Mouse (Mus musculus): ENCODE data around the gene Ptp4a2.
"Not testable (repeated sequence)": the region's sequence is repeated elsewhere in the genome, so short reads cannot be mapped to it uniquely, and the experiment has no call there.

Ptp4a2 gene

DNA sequence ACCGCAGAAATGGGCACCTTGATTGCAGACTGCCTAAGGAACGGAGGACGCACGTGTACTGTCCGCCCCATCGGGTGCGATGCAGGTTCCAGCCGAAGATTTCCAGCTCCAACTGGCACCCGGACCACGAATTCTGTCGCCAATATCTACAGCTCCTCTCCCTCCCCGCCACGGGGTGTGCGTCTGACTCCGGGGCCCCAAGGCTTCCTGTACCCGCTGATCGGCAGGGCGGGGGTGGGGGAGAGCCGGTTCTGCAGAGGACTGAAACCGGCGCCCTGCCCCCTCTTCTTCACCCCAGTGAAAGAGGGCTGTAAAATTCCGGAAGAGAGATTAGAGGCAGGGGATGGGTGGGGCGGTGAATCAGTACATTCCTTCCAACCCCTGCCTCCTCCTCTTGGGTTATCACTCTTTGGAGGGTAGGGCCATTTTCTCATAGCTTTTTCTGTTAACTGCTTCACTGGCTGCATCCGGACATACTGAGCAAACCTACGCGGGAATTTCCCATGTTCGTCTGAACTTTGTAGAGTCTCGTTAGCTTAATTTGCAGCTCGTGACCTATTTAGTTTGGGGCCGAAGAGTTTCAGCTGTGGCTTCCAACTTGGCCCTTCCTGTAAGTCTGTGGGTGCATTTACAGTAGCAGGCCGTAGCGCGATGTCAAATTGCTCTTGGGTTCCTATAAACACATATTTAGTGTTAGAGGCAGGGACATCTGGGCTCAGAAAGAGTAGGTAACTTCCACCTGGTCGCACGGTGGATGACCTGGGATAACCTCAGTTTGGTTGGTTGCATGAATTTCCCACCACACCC is at the start of gene Ptp4a2:
Gene Ptp4a2, plus strand, starts transcription at position 422 of the 807 bp plus-strand sequence.
- DNase-seq (ENCODE audit: low spot score in 2 of 2), result no peak

GRCm38 (mm10) chr4:129761606-129762005 is 49.4 kb upstream of the Ptp4a2 start:
- no peak for DNase-seq (ENCODE audit: low spot score in 2 of 2)

DNA sequence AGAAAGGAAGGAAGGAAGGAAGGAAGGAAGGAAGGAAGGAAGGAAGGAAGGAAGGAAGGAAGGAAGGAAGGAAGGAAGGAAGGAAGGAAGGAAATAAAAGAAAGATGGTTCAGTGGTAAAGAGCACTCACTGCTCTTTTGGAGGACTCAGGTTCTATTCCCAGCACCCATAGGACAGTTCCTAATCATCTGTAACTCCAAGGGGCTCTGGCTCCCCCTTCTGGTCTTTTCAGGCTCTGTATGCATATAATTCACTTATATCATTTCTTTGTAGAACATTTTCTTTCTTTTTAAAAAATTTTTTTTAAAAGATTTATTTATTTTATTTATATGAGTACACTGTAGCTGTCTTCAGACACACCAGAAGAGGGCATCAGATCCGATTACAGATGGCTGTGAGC is 48.5 kb upstream of the Ptp4a2 start:
- DNase-seq (ENCODE audit: low spot score in 2 of 2), result not testable (repeated sequence)

- DNase-seq (ENCODE audit: low spot score in 2 of 2), result no peak
Observed at GRCm38 (mm10) chr4:129765351-129765750, 45.7 kb upstream of the Ptp4a2 start.

- DNase-seq (ENCODE audit: low spot score in 2 of 2), result no peak
Observed at GRCm38 (mm10) chr4:129767782-129768181, 43.2 kb upstream of the Ptp4a2 start.

GRCm38 (mm10) chr4:129768742-129769141 is 42.3 kb upstream of the Ptp4a2 start:
- not testable (repeated sequence) for DNase-seq (ENCODE audit: low spot score in 2 of 2)

- DNase-seq (ENCODE audit: low spot score in 2 of 2), result no peak
Observed at GRCm38 (mm10) chr4:129770600-129770999, 40.4 kb upstream of the Ptp4a2 start.

- no peak for DNase-seq (ENCODE audit: low spot score in 2 of 2)
Observed at GRCm38 (mm10) chr4:129771314-129771671, 39.7 kb upstream of the Ptp4a2 start.

GRCm38 (mm10) chr4:129771672-129772521 is 39.1 kb upstream of the Ptp4a2 start:
- no peak for DNase-seq (ENCODE audit: low spot score in 2 of 2)

DNA sequence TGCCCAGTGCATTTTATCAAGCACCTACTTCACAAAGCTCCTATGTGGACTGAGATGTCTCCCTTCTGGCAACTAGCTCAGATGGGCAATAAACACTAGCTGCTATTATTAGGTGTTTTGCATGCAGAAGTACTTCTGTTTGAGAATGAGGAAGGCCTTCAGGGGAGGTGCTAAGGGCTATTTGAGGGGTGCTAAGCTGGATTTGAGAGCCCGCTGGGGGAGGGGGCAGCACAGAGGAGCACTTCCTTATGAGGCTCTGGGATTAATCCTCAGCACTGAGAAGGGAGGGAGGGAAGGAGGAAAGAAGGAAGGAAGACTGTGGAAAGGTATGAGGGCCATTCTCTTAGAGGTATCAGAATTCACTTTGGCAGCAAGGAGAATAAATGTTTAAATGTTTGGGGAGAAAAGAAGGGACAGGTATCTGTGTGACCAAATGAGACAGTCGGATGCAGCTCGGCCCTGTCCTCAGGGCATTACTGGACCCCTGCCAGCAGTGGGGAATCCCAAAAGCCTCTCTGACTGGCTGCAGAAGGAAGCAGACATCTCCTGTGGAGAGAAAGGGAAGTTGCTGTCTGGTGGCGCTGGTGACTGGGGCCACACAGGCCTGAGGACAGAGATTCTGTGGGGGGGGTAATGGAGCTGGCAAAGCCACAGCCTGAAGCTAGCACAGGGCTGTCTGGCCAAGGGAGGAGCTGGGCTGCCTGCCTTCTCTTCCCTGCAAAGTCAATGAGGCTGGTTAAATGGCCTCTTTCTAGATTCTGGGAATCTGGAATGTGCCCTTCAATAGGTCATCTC is 28.9 kb upstream of the Ptp4a2 start:
- peak in 1 of 2 experiments; percentile 32 for DNase-seq (ENCODE audit: low spot score in 2 of 2)

- no peak for DNase-seq (ENCODE audit: low spot score in 2 of 2)
Observed at GRCm38 (mm10) chr4:129782857-129783331, 28.1 kb upstream of the Ptp4a2 start.

DNA sequence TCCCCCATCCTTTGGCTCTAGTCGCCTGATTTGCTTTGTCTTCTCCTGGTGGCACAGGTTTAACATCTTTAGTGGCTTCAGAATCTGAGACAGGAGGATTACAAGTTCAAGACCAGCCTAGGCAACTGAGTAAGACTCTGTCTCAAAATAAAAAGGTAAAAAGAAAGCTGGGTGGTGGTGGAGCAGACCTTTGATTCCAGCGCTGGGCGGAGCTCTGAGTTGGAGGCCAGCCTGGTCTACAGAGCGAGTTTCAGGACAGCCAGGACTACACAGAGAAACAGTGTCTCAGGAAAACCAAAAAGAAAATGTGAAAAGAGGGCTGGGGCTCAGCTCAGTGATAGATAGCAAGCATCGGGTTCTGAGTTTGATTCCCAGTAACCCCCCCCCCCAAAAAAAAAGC is 27.5 kb upstream of the Ptp4a2 start:
- DNase-seq (ENCODE audit: low spot score in 2 of 2), result no peak

- peak in 1 of 2 experiments; percentile 64 for DNase-seq (ENCODE audit: low spot score in 2 of 2)
Observed at GRCm38 (mm10) chr4:129785178-129785577, 25.8 kb upstream of the Ptp4a2 start.

DNA sequence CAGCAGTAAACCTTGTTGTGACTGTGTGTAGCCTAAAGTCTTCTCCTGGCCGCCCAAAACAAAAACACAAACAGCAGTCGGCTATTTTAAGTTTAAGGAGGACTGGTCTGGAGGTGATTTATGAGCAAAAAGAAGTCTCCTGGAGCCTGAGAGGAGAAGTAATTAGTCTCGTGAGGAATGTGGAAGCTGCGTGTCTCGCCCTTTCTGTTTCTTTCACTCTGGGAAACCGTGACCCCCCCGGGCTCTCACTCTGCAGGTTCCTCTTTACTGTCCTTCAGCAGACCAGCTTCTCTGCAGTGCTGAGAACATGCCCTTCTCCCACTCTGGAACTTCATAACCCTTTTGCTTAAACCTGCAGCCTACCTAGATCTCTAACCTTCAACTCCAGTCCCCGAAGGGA is 22.3 kb upstream of the Ptp4a2 start:
- DNase-seq (ENCODE audit: low spot score in 2 of 2), result no peak

GRCm38 (mm10) chr4:129789635-129790034 is 21.4 kb upstream of the Ptp4a2 start:
- no peak for DNase-seq (ENCODE audit: low spot score in 2 of 2)

DNA sequence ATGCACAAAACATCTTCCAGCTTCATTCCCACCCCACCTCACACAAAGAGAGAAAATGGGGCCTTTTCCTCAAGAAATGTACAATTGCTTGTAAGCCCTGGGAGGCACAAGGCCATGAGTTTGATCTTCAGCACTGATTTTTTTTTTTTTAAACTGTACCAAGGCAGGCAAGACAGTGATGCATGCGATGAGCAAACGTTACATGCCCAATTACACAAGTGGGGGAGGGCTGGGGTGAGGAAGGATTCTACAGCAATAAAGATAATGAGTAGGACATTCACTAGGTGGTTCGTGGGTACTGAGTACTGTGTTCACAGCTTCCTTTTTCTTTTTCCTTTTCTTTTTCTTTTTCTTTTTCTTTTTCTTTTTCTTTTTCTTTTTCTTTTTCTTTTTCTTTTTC is 20.5 kb upstream of the Ptp4a2 start:
- DNase-seq (ENCODE audit: low spot score in 2 of 2), result no peak

DNA sequence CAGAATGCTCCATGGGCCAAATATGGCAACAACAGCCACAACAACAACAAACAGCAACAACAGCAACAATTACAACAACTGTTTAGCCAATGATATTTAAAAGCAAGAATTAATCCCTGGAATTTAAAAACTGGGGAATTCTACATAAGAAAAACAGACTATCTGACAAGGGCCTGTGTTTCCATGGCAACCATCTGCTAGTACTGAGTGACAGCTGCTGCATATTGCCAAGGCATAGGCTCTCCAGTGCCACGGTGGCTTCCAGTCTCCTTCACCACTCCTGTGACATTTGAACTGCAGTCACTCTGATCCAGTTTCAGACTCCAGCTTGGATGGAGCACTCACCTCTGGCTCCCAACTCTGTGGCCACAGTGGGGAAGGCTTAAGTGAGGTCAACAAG is 19.6 kb upstream of the Ptp4a2 start:
- DNase-seq (ENCODE audit: low spot score in 2 of 2), result no peak

- DNase-seq (ENCODE audit: low spot score in 2 of 2), result no peak
Observed at GRCm38 (mm10) chr4:129792666-129793202, 18.3 kb upstream of the Ptp4a2 start.

DNA sequence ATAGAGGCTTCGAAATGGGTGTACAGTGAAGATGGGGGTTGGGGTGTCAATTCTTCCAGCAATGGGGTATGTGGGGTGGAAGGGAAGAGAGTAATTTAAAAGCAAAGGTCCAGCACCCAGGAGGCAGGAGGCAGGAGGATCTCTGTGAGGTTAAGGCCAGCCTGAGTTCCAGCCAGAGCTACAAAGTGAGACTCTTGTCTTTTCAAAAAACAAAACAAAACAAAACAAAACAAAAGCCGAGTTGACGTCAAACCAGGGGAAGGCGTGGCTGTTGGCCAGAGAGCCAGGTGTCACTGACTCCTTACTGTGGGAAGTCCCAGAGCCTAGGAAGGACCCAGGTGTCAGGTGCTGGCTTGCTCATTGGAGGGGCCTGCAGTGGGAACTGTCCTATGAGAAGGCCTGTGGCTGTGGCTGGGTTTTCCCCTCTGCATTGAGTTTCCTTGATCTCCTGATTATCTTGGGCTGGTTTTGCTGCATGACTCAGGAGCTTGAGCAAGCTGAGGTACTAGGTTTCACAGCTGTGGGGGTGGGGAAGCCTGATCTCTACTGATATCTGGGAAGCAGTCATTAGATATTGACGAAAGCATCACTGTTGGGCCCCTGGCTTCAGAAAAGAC is 17.2 kb upstream of the Ptp4a2 start:
- no peak for DNase-seq (ENCODE audit: low spot score in 2 of 2)

DNA sequence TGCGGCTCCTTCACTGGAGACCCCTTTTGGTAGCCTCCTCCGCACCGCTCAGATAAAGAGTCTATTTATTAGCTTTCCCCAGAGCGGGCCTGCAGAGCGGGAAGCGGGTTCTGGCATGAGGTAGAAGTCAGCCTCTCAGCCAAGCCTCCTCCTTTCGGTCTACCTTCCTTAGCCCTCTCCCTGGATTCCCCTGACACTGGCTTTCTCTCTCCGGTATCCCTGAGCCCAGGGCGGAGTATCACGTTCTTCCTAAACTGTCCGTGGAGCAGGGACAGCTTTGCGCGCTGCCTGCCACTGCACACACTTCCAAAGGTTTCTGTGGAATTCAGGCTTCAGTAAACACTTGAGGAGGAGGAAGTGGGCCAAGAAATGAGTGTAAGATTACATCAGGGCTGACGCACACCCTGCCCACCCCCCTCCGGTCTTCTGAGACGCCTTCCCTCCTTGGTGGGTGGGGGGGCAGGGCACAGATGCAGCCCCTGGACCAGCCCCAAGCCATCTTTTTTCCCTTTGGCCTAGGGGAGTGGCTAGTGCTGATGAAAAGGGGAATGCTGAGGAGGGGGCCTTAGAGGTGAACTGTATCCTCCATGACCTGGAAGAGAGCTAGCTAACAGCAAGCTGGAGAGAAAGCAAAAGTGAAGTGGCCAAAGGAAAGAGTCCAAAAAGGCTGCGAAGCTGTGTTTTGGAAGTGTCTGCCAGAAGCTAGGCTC is 15.7 kb upstream of the Ptp4a2 start:
- DNase-seq (ENCODE audit: low spot score in 2 of 2), result no peak

- DNase-seq (ENCODE audit: low spot score in 2 of 2), result no peak
Observed at GRCm38 (mm10) chr4:129795861-129796260, 15.2 kb upstream of the Ptp4a2 start.
